Mouse (Mus musculus) thymus, postnatal 4 days (tissue): Measurements from ENCODE around the gene Cmpk1.
A peak's percentile ranks its signal among the peaks of the same experiment; 100 is the strongest.
"Not testable (repeated sequence)": the region's sequence is repeated elsewhere in the genome, so short reads cannot be mapped to it uniquely, and the experiment has no call there.

Experiments used
- DNase-seq: peaks from one replicate; pipeline ENCODE4 v3.0.0; 2021

Gene Cmpk1

DNA sequence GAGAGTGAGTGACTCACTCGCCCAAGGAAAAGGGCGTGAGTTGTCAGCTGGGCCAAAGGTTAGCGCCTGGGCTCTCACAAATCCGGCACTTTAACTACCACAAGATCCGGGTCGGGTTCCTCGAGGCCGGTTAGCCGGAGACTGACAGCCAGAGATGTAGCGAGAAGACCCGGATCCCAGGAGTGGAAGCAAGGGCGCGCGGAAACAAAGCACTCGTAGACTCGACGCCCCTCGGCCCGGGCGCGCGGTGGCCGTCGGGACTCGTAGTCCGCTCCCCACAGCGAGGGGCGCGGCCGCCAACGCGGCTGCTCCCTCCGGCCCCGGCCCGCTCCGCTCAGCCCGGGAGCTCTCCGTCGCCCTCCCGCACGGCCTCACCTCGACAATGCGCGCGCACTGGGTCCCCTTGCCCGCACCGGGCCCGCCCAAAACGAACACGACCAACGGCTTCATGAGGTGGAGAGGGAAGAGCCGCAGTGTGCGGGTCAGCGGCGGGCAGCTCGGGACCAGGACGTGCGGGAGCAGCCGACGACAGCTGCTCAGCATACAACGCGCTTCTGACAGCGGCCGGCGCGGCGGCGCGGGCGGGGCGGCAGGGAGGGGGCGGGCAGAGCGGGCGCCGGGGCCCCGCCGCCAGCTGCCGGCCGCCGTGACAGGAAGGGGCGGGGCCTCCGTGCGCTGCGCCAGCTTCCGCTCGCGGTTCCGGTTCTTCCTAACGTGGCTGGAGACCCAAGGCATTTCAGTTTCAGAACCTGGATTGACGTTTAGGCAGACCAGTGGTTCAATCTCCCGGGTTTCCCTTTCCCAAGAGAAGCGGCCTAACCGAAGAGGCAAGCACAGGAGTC, at the start of gene Cmpk1:
Cmpk1 (minus strand) TSS at position 651 of the 842 bp plus-strand sequence.
- DNase-seq: peak; percentile 93

DNA sequence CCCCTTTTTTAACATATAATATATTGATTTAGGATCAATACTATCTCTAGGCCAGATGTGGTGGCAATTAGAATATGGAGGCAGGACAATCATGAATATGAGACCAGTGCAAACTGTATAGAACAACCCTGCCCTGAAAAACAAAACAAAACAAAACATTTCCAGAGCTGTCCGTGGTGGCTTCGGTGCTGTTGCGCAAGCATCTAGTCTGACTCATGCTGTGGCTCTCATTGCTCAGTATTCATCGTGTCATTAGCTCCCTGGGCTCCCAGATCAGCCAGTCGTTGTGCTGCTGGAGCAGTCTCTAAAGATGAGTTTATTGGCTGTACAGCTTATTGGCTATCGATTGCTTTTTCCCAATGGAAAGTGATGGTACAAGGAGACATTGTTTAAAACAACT, 48.0 kb upstream of the Cmpk1 start:
- no peak for DNase-seq

DNA sequence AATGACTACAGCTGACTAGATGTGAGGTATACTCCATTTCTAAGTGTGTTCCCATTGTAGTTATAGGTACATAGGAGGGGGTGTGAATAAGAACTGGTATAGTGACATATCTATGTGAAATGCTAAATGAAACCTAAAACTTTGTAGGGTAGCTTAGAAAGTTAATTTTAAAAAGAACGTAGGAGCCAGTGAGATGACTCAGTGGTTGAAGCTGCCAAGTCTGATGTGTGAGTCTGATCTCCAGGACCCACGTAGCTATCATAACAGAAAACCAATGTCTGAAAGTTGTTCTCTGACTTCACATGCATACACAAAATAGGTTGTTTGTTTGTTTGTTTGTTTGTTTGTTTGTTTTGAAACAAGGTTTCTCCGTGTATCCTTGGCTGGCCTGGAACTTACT, 33.0 kb upstream of the Cmpk1 start:
- DNase-seq: no peak

DNA sequence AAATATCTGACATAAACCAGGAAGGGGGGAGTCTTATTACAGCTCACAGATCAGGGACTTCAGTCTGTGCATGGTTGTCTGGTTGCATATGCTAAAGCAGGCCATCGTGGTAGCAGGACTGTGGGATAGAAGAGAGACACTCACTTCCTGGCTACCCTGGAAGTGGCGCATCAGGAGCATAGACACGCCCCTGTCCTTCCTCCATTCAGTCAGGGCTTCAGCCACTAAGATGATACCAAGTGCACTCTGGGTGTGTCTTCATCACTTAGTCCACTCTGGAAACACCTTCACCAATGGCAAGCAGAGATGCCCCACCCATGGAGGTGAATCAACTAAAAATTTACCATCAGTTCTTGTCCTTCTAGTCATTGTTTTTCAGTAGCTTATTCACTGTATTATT, 27.2 kb upstream of the Cmpk1 start:
- no peak for DNase-seq

DNA sequence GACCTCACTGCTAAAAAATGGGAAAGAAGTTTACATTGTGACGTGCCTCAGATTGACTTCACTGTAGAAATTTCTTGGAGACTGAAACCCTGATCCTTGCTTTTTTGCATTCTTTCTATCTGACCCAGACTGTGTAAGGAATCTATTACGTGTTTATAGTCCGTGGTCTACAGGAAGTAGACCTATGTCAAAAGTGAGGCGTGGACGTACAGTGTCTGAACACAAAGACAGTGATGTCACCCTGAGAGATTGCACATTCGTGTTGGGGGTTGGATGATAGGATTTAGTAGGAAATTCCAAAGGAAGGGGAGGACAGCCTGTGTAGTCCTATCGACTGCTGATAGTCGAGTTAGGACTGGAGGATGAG, 13.4 kb upstream of the Cmpk1 start:
- no peak for DNase-seq

DNA sequence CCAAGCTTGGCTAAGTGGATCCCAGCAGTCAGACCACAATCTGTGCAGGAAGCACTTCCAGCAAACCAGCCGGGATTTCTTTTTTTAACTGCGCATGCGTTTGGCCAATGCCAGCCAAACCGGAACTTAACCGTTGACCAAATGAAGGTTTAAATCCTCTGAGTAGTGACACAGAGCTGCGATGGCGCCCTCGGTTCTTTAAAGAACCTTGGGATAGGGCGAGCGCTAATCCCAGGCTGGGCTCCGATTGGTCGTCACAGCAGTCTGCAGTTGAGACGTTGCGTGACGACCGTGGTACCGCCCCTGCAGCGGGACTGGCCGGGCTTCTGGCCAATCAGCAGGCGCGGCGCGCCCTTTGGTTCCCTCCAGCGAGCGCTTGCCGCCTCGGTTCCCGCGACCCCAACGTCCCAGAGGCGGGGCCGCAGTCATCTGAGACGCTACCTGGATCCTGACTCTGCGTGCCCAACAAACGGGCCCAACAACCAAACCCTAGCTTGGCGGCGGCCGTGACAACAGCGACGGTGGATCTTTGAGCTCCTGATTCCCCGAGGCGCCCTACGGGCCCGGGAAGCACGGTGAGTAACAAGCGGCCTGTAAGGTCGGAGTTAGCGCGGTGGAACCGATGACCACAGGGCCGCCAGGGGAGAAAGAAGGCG, 12.9 kb upstream of the Cmpk1 start, which contains the start of gene Stil:
Stil (plus strand) TSS at position 387 of the 656 bp plus-strand sequence.
- DNase-seq: peak; percentile 97

DNA sequence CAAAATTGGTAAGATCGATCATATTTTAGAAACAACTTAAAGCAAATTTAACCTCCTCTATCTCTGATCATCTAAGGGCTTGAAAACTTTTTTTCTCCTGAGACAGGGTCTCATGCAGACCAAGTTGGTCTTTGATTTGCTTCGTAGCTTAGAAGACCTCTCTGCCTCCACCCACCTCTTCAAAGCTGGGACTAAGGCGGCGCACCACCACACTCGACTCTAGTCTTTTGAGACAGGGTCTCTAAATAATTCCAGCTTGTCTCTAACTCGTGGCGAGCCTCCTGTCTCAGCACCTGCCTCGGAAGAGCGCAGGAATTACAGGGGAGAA, 12.4 kb upstream of the Cmpk1 start:
- no peak for DNase-seq

DNA sequence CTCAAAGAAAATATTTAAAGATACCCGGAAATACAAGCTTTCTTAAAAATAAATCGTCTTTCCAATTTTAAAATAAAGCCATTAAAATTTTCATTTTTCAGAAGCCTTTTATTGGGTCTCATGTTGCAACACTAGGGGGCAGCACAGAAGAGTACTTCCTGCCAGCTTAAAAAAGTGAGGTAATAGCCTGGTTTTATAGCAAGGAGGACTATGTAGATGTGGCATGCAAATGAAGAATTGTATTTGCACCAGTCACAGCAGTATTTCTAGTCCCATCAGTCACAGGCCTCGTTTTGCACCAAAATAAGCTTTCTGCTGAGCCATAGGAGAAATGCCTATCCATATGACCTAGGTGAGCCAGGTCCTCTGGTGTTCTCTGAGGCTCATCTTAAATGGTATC, 10.0 kb upstream of the Cmpk1 start:
- peak; percentile 66 for DNase-seq

DNA sequence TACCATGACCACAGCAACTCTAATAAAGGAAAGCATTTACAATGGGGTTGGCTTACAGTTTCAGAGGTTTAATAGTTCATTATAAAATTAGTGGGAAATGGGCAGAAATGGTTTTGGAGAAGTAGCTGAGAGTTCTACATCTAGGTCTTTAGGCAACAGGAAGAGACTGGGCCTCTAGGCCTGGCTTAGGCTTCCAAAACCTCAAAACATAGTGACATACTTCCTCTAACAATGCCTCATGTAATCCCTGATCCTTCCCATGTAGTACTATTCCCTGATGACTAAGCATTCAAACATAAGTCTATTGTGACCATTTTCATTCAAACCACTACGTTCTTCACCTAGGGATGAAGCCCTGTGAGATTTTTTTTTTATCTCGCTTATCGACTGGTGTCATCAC, 7.2 kb upstream of the Cmpk1 start:
- no peak for DNase-seq

DNA sequence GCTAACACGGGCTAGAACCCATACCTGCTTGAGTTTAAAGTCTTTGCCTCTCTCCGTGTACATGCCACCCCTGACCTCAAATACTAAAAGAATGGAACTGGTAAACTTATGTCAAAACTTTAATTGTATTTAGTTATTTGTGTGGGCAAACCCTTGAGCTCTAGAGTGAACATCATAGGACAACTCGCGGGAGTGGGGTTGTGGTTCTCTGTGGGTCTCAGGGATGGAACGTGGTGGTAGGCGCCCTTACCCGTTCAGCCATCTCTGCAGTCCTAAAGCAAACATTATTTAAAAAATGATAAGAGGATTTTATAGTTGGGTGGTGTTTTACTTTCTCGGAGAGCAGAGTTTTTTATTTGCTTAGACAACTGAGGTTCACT, 840 bp downstream of the Cmpk1 start:
- no peak for DNase-seq

DNA sequence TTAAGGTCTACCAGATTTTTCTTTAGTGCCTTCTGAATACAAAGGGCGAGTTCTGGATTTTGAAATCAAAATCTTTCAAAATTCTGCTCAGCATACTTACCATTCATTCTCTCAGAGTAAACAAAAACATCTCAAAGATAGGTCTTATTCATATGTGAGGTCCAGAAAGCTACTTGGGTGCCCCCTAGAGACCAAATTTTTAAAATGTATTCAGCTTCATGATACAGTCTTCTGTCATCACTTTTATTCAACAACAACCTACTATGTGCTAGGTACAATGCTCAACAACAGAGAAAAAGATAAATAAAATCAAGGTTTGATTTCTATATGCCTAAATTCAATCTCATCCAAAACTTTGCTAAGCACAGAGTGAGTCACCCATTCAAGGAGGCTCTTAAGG, 4.0 kb downstream of the Cmpk1 start:
- DNase-seq: no peak

DNA sequence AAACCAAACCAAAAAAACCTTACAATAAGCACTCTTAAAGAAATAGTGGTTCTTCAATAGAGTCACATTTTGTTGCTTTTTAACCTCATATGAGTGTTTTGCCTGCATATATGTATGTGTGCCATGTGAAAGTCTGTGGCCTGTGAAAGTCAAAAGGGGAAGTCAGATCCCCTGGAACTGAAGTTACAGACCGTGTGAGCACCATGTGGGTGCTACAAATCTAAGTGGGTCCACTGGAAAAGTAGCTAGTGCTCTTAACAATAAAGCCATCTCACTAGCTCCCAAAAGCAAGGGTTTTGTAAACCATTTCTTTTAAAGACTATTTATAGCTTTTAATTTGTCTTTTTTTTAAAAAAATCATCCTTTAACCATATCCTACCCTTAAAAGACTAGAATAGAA, 4.4 kb downstream of the Cmpk1 start:
- no peak for DNase-seq

DNA sequence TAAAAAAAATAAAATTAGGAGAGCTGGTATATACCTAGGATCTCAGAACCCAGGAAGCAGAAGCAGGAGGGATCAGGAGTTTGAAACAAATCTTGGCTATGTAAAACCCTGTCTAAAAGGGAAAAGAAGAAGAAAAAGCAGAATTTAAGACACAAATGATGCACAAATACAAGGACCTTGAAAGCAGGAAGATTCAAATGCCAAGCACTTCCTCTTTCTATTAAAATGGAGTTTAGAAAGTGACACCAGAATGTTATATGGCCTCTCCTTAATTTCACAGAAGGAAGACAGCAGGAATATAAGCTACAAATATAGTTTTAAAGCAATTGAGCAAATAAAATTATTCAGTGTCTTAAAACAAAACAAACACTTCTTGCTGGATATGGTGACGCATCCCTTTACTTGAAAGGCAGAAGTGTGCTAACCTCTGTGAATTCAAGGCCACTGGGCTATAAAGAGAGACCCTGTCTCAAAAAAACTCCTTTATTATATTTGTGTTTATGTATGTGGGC, 13.8 kb downstream of the Cmpk1 start:
- DNase-seq: no peak

DNA sequence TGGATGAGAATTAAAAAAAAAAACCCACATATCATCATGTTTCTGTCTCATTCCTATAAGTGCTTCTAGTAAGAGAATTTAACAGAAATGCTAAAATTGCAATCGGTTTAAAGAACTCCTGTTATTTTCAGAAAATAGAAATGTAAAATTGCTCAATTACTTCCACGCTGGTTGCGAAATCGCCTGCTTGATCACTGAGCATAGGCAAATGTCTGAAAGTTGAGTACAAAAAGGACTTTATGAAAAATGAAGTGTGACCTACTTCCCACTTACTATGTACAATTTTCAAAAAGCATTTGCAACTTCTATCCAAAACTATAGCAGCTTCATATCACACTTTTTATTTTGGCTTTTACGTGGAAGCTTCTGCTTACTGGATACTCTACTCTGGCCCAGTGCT, 16.3 kb downstream of the Cmpk1 start:
- DNase-seq: no peak

DNA sequence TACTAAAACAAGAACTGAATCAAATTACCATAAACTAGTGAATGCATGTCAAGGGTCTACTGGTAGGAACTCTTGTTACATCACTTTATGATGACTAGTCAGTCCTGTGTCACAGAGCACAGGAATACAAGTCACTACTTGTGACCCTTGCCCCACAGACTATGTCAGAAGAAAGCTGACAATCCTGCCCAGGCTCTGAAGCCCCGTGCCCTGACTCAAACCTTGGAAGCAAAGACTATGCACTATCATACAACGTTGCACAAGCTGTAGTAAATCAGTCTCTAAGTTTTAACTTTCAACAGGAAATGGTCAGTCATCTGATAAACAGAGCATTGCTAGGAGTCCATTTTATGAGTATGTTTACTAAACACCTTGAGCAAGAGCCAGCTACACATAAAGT, 26.2 kb downstream of the Cmpk1 start:
- DNase-seq: not testable (repeated sequence)

DNA sequence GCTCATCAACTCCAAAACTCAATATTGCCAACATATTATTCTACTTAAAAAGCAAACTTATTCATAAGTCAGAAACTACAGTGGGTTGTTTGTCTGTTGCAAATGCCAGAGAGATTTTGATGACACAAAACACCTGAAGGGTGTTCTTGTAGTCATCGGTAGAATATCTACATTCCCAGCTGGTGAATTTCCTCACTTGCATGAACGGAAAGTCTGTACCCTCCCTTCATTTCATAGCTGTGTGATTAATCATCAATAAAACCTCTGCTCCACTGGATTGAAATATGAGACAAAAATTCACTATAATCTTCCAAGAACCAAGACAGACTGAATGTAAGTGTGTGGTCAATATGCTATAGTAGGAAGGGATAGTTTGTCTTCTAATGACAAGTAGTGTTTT, 27.5 kb downstream of the Cmpk1 start:
- no peak for DNase-seq

DNA sequence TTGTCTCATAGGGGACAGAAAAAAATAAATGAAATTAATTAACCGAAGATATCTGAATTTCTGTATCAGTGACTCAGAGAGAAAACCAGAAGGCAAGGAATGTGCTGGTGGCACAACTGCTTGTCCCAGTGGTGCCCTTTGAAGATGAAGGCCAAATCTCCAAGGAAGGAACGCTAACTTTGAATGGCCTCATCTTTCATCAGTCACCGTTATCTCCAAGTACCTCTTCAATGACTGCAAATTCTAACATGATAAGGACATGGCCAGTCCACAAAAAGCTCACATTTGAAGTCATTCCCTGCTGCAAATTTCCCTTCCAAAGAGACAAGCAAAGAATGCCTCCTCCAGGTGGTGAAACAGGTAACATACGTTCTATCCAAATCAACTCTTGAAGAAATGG, 28.3 kb downstream of the Cmpk1 start:
- no peak for DNase-seq

DNA sequence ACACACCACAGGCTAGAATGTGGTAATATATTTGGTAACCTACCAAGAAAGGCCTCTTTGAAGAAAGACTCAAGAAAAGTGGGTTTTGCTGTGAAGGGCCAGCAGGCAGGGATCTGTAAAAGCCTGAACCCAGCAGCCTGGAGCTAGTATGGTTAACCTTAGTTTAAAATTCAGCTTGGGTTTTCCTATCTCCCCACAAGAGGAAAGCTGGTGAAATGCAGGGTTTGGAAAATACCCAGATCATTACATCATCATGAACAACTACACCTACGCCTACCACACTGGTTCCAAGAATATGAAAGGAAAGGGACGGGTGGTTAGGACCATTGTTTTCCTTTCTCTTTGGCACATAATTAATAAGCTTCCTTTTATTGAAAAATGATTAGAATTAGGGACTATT, 28.8 kb downstream of the Cmpk1 start:
- no peak for DNase-seq

DNA sequence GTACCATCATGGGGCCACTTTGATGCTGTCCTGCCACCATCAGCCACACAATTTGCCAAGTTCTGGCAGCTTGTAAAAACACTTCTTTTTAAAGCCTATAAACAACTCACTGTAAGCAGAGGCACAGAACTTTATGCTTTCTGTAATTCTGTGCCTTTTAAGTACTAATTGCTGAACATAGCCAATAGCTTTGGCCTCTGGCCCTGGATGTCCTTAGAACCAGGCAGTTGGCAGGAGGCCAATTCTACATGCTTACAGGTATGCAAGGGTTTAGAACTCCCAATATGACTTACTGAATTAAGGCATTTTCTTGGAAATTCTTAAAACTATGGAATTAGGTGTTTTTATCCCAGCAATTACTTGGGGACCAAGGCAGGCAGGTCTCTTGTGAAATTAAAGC, 29.6 kb downstream of the Cmpk1 start:
- no peak for DNase-seq

DNA sequence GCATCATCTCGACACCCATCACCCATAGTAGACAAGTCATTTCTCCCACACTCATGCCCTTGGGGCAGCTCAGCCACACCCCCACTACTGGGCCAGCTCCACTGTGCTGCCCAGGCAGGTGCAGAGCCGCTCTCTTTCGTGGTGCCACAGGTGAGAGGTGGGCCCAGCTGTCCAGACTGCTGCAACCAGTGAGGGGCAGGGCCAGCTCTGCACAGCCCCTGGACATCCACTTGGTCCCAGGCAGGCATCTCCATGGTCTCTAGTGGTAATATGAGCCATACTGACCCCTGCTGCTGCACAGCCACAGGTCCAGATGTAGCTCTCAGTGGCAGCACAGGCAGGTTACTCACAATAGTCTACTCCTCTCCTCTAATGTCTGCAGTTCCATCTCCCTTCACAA, 33.9 kb downstream of the Cmpk1 start:
- no peak for DNase-seq

DNA sequence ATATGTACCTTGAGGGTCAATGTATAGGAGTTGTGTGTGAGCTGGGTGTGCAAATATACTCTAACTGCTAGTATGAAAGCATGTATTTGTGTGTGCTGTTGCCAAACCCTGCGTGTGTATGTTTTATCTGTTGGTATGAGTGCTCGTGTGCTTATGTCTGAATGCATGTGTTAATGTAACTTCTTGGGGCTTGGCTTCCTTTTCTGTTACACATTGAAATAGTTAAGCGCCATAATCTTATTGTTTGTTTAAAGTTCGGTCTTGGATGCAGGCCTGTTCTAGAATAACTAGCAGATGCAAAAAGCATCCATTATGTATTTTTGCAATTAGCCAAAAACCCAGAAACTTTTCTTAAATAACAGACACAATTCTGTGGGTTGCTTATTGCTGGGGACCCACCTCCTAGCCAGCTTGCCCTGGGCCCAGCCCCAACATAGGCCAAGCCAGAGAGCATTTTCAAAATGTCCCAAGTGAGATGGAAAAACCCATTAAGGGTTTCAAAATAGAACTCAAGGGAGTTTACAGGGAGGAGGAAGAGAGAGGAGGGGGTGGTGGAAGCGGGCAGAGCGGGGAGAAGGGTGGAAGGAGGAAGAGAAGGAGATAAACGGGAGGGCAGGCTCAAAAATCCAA, 39.1 kb downstream of the Cmpk1 start:
- no peak for DNase-seq

DNA sequence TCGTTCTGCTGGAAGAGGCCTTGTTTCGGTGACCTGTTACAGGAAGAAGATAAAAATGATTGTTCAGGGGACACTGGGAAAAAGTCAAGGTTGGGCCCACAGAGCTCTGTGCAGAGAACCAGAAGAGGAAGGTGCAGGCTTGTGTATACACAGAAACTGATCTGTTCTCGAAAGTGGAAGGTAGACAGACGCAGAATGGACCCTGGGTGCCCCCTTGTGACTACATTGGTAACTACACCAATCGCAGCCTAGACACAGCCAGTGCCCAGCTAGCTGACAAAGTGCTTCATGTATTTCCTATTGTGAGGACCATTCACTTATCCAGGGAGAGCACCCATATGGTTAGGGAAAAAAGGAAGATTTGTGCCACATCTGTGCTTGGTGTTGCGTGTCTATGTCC, 39.6 kb downstream of the Cmpk1 start:
- peak; percentile 81 for DNase-seq

DNA sequence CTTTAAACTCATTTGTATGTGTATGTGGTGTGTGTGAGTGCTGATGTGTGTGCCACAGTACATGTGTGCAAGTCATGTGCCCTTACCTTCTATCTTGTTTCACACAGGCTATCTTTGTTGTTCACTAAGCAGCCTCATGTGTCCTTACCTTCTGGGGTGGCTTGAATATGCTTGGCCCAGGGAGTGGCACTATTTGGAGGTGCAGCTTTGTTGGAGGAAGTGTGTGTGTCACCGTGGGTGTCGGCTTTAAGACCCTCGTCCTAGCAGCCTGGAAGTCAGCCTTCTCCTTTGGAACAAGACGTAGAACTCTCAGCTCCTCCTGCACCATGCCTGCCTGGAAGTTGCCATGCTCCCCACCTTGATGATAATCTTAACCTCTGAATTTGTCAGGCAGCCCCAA, 40.6 kb downstream of the Cmpk1 start:
- no peak for DNase-seq

DNA sequence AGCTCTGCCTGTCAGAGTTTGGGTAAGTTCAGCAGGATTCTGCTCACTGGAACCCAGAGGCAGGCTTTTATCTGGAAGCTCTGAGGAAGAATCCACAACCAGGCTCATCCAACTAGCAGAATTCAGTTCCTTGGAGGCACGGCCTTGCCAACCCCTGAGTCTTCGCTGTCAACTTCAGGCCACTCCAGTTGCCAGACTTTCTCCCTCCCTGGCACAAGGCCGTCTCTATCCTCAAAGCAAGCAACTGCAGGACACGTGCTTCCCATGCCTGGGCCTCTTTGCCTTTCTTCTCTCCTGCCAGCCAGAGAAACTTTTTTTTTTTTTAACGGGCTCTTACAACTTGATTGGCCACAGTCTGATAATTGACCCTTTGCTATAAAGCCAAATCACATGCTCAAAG, 42.0 kb downstream of the Cmpk1 start:
- DNase-seq: no peak
